Mouse (Mus musculus): Measurements from ENCODE around the gene Pmf1. TPM values are rescaled to one million over a fixed set of nuclear protein-coding genes. Genes with fewer than 3 reads are reported as not detected.
"Not testable (repeated sequence)": the region's sequence is repeated elsewhere in the genome, so short reads cannot be mapped to it uniquely, and the experiment has no call there.

Gene Pmf1
- polyA plus RNA-seq, 1 experiment from 2014 or later: 30.6 TPM

- peak; percentile 27; the same call in 1 of the 2 replicates for ATAC-seq
- H3K9ac ChIP-seq (ENCODE audit: low read depth, low read length); H3K4me2 ChIP-seq (ENCODE audit: low read length); H3K27me3 ChIP-seq (replicated peaks; ENCODE audit: control insufficient read depth, insufficient read depth, low read length); H3K4me3 ChIP-seq (ENCODE audit: low read length); H3K27ac ChIP-seq (ENCODE audit: low read depth, low read length); H3K4me1 ChIP-seq (ENCODE audit: control insufficient read depth, insufficient read depth, low read depth, low read length); H3K36me3 ChIP-seq (ENCODE audit: control insufficient read depth, insufficient read depth, low read length); H3K9me3 ChIP-seq (ENCODE audit: control insufficient read depth, low read length): not testable (repeated sequence)
- WGBS: 24% methylated on average over 1 of the region's 7 CpGs
Observed at GRCm38 (mm10) chr3:88382383-88382782, 27.7 kb downstream of the Pmf1 start.

- peak overlapping the region; percentile 55 for H3K9ac ChIP-seq (ENCODE audit: low read depth, low read length)
- H3K9me3 ChIP-seq (ENCODE audit: control insufficient read depth, low read length); H3K36me3 ChIP-seq (ENCODE audit: control insufficient read depth, insufficient read depth, low read length); H3K27me3 ChIP-seq (replicated peaks; ENCODE audit: control insufficient read depth, insufficient read depth, low read length); H3K4me1 ChIP-seq (ENCODE audit: control insufficient read depth, insufficient read depth, low read depth, low read length): not testable (repeated sequence)
- 6% methylated on average over 17 of the region's 22 CpGs for WGBS
- ATAC-seq: peak; percentile 89
- H3K4me3 ChIP-seq (ENCODE audit: low read length): peak overlapping the region; percentile 17; the same call in 1 of the 2 replicates
- H3K4me2 ChIP-seq (ENCODE audit: low read length): peak overlapping the region; percentile 50
- 0 out of 2 replicates have a peak overlapping the region, but pooled peaks have one; percentile 29 for H3K27ac ChIP-seq (ENCODE audit: low read depth, low read length)
Observed at GRCm38 (mm10) chr3:88381389-88382315, 28.5 kb downstream of the Pmf1 start.

DNA sequence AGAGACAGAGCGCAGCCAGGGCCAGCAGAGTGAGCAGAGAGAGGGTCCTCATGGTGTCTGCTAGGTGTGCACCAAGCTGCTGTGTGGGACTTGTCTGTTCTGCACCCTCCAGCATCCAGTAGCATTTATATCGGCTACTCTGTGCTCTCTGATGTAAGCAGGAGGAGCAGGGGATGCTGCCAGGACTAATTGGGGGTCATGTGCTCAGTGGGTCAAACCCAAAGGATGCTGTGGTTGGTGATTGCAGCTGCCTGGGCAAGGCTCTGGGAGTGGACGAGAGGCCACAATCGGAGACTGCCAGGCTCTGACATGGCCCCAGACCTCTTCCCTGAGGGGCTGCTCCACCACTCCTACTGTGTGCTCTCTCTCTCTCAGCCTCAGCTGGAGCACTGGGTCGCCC lies 31.5 kb downstream of the Pmf1 start, which contains the start of gene Bglap2:
Gene Bglap2 (minus strand): TSS at position 101 of the 400 bp plus-strand sequence.
- not testable (repeated sequence) for H3K4me2 ChIP-seq (ENCODE audit: low read length); H3K36me3 ChIP-seq (ENCODE audit: control insufficient read depth, insufficient read depth, low read length); H3K4me3 ChIP-seq (ENCODE audit: low read length); H3K9me3 ChIP-seq (ENCODE audit: control insufficient read depth, low read length); H3K27me3 ChIP-seq (replicated peaks; ENCODE audit: control insufficient read depth, insufficient read depth, low read length); H3K27ac ChIP-seq (ENCODE audit: low read depth, low read length); H3K9ac ChIP-seq (ENCODE audit: low read depth, low read length); H3K4me1 ChIP-seq (ENCODE audit: control insufficient read depth, insufficient read depth, low read depth, low read length); ATAC-seq
- 73% methylated on average over 4 of the region's 5 CpGs for WGBS

- peak; percentile 48 for ATAC-seq
- WGBS: 20% methylated on average over 6 of the region's 7 CpGs
- not testable (repeated sequence) for H3K4me1 ChIP-seq (ENCODE audit: control insufficient read depth, insufficient read depth, low read depth, low read length); H3K4me3 ChIP-seq (ENCODE audit: low read length); H3K9me3 ChIP-seq (ENCODE audit: control insufficient read depth, low read length); H3K36me3 ChIP-seq (ENCODE audit: control insufficient read depth, insufficient read depth, low read length); H3K4me2 ChIP-seq (ENCODE audit: low read length); H3K27ac ChIP-seq (ENCODE audit: low read depth, low read length); H3K27me3 ChIP-seq (replicated peaks; ENCODE audit: control insufficient read depth, insufficient read depth, low read length); H3K9ac ChIP-seq (ENCODE audit: low read depth, low read length)
Observed at GRCm38 (mm10) chr3:88376644-88377043, 33.5 kb downstream of the Pmf1 start.

- 13% methylated on average over 16 of the region's 19 CpGs for WGBS
Observed at GRCm38 (mm10) chr3:88375750-88376626, 34.1 kb downstream of the Pmf1 start.

GRCm38 (mm10) chr3:88372643-88373042 lies 37.5 kb downstream of the Pmf1 start, which contains the start of gene Bglap3:
Gene Bglap3 (minus strand): TSS chr3:88372743.
- not testable (repeated sequence) for H3K9ac ChIP-seq (ENCODE audit: low read depth, low read length); H3K36me3 ChIP-seq (ENCODE audit: control insufficient read depth, insufficient read depth, low read length); H3K4me1 ChIP-seq (ENCODE audit: control insufficient read depth, insufficient read depth, low read depth, low read length); H3K4me3 ChIP-seq (ENCODE audit: low read length); H3K9me3 ChIP-seq (ENCODE audit: control insufficient read depth, low read length); H3K27me3 ChIP-seq (replicated peaks; ENCODE audit: control insufficient read depth, insufficient read depth, low read length); H3K27ac ChIP-seq (ENCODE audit: low read depth, low read length); ATAC-seq; H3K4me2 ChIP-seq (ENCODE audit: low read length)
- WGBS: 95% methylated on average over 9 of the region's 9 CpGs

More at GRCm38 (mm10) chr3:88375750-88376626, 34.1 kb downstream of the Pmf1 start:
- not testable (repeated sequence) for H3K4me1 ChIP-seq (ENCODE audit: control insufficient read depth, insufficient read depth, low read depth, low read length); H3K9me3 ChIP-seq (ENCODE audit: control insufficient read depth, low read length); H3K9ac ChIP-seq (ENCODE audit: low read depth, low read length); H3K4me3 ChIP-seq (ENCODE audit: low read length); H3K36me3 ChIP-seq (ENCODE audit: control insufficient read depth, insufficient read depth, low read length); H3K27me3 ChIP-seq (replicated peaks; ENCODE audit: control insufficient read depth, insufficient read depth, low read length); H3K27ac ChIP-seq (ENCODE audit: low read depth, low read length)
- peak overlapping the region; percentile 32 for H3K4me2 ChIP-seq (ENCODE audit: low read length)
- ATAC-seq: peak; percentile 90

- H3K27ac ChIP-seq (ENCODE audit: low read depth, low read length); H3K4me2 ChIP-seq (ENCODE audit: low read length); H3K4me3 ChIP-seq (ENCODE audit: low read length); H3K4me1 ChIP-seq (ENCODE audit: control insufficient read depth, insufficient read depth, low read depth, low read length); H3K27me3 ChIP-seq (replicated peaks; ENCODE audit: control insufficient read depth, insufficient read depth, low read length); H3K36me3 ChIP-seq (ENCODE audit: control insufficient read depth, insufficient read depth, low read length); ATAC-seq; H3K9ac ChIP-seq (ENCODE audit: low read depth, low read length); H3K9me3 ChIP-seq (ENCODE audit: control insufficient read depth, low read length): not testable (repeated sequence)
- WGBS: 88% methylated on average over 7 of the region's 7 CpGs
Observed at GRCm38 (mm10) chr3:88368511-88368910, 41.6 kb downstream of the Pmf1 start.

GRCm38 (mm10) chr3:88367517-88367916 lies 42.6 kb downstream of the Pmf1 start:
- not testable (repeated sequence) for H3K4me3 ChIP-seq (ENCODE audit: low read length); H3K27ac ChIP-seq (ENCODE audit: low read depth, low read length); H3K4me2 ChIP-seq (ENCODE audit: low read length); H3K27me3 ChIP-seq (replicated peaks; ENCODE audit: control insufficient read depth, insufficient read depth, low read length); H3K9ac ChIP-seq (ENCODE audit: low read depth, low read length); H3K36me3 ChIP-seq (ENCODE audit: control insufficient read depth, insufficient read depth, low read length); H3K4me1 ChIP-seq (ENCODE audit: control insufficient read depth, insufficient read depth, low read depth, low read length); H3K9me3 ChIP-seq (ENCODE audit: control insufficient read depth, low read length)
- WGBS: 47% methylated on average over 3 of the region's 7 CpGs
- ATAC-seq: peak; percentile 24; the same call in 1 of the 2 replicates
